Mouse (Mus musculus) limb, embryonic 12.5 days (tissue): Measurements from ENCODE around the gene Slc35f1. TPM values are rescaled to one million over a fixed set of nuclear protein-coding genes. Genes with fewer than 3 reads are reported as not detected.

ENCODE experiments used
- ATAC-seq: fragments of 200-750 bp; cut with Nextera tagmentation; 2 replicates; pipeline ENCODE4 v1.8.0; 2017; ENCODE audit warnings: low read depth, moderate TSS enrichment; ENCODE audit not compliant: insufficient number of reproducible peaks, insufficient read depth, low FRiP score, low TSS enrichment
- H3K27ac ChIP-seq: fragments of 300-500 bp; sonication (generic); 2 replicates; pipeline ENCODE4 v1.5.1; 2016; ENCODE audit warnings: mild to moderate bottlenecking, moderate library complexity
- H3K27me3 ChIP-seq: fragments of 300-500 bp; sonication (generic); 2 replicates; pipeline ENCODE4 v1.6.1; 2016; ENCODE audit warnings: mild to moderate bottlenecking, moderate library complexity
- H3K36me3 ChIP-seq: fragments of 300-500 bp; sonication (generic); 2 replicates; pipeline ENCODE4 v1.6.1; 2016; ENCODE audit warnings: mild to moderate bottlenecking, moderate library complexity
- H3K4me1 ChIP-seq: fragments of 300-500 bp; sonication (generic); replicated peaks from 2 replicates; pipeline ENCODE4 v1.6.1; 2016
- H3K4me2 ChIP-seq: fragments of 300-500 bp; sonication (generic); 2 replicates; pipeline ENCODE4 v1.6.1; 2016; ENCODE audit warnings: mild to moderate bottlenecking, moderate library complexity
- H3K4me3 ChIP-seq: fragments of 300-500 bp; sonication (generic); replicated peaks from 2 replicates; pipeline ENCODE4 v1.5.1; 2016; ENCODE audit warnings: mild to moderate bottlenecking
- H3K9ac ChIP-seq: fragments of 300-500 bp; sonication (generic); replicated peaks from 2 replicates; pipeline ENCODE4 v1.6.1; 2016; ENCODE audit warnings: mild to moderate bottlenecking, moderate library complexity
- H3K9me3 ChIP-seq: fragments of 300-500 bp; sonication (generic); 2 replicates; pipeline ENCODE4 v1.6.1; 2016; ENCODE audit warnings: mild to moderate bottlenecking, moderate library complexity
- WGBS: fragments of 180-500 bp; shearing (Covaris S2); methylation state at CpG from one replicate; pipeline ENCODE4 v1.1.7; 2016; 5-methylcytosine and 5-hydroxymethylcytosine counted together
- polyA plus RNA-seq: library from polyadenylated mRNA; unstranded; fragments of >200 nt; fragmentation: Nextera tagmentation; extraction: Ambion mirVana; gene quantifications from 2 replicates; pipeline ENCODE4 v1.2.1, GENCODE M21; 2016

Slc35f1 gene
- polyA plus RNA-seq, 1 experiment from 2014 or later = 3.3 TPM

GRCm38 (mm10) chr10:52940111-52940830, 249.9 kb downstream of the Slc35f1 start:
- no peak overlapping the region for H3K4me2 ChIP-seq
- H3K36me3 ChIP-seq = no peaks in the 10 kb centered on the region
- WGBS = 89% methylated on average over 1 of the region's 1 CpGs
- H3K27ac ChIP-seq = no peak overlapping the region
- H3K27me3 ChIP-seq = no peaks in the 10 kb centered on the region
- no peak overlapping the region for H3K9ac ChIP-seq
- no peaks in the 10 kb centered on the region for H3K4me1 ChIP-seq
- no peaks in the 10 kb centered on the region for H3K9me3 ChIP-seq
- H3K4me3 ChIP-seq = no peak overlapping the region
- ATAC-seq = no peak

GRCm38 (mm10) chr10:52940831-52941216, 250.5 kb downstream of the Slc35f1 start:
- no peaks in the 10 kb centered on the region for H3K36me3 ChIP-seq
- 82% methylated on average over 5 of the region's 5 CpGs for WGBS
- no peak overlapping the region for H3K27ac ChIP-seq
- no peak overlapping the region for H3K4me2 ChIP-seq
- H3K9me3 ChIP-seq = no peaks in the 10 kb centered on the region
- H3K4me1 ChIP-seq = no peaks in the 10 kb centered on the region
- no peak overlapping the region for H3K4me3 ChIP-seq
- no peak for ATAC-seq
- no peaks in the 10 kb centered on the region for H3K27me3 ChIP-seq
- no peak overlapping the region for H3K9ac ChIP-seq

DNA sequence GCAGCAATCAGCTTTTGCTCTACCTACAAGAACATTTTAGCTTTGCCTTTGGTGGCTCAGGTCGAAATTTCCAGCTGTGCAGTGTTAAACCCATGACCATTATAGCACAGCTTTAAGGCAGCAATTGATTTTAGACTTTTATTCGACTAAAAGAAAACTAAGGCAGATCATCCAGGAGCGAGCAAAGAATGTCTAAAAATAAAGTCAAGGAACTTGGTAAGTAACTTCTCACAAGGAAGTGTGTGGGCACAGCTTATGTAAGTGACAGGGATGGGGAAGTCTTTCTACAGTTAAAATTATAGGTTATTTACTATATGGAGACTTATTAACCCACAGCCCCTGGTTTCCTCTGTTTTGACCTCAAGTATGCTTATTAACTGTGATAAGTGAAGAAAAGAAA, 262.2 kb downstream of the Slc35f1 start:
- WGBS = 84% methylated on average over 3 of the region's 3 CpGs
- Histone ChIP-seq H3K4me2 (no peak overlapping the region), H3K9ac (no peak overlapping the region), H3K27me3 (no peaks in the 10 kb centered on the region), H3K9me3 (no peaks in the 10 kb centered on the region), H3K4me1 (no peaks in the 10 kb centered on the region), H3K27ac (no peak overlapping the region), H3K4me3 (no peak overlapping the region), H3K36me3 (no peaks in the 10 kb centered on the region)
- ATAC-seq = no peak

DNA sequence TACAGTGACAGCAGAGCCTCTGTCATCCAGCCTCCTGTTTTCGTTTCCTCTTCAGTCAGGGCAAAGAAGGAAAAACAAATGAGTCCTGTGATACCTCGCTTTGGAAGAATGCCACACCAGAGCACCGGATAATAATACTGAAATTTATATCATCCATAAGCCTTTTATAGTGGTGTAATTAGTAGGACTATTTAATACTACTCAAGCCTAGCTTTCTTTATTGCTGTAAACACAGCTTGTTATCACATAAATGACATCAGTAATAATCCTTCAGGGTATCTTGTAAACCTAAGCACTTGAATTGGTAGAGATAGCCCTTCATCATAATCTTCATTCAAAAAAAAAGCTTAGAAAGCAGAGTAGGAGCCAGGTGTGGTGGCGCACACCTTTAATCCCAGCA, 266.4 kb downstream of the Slc35f1 start:
- no peaks in the 10 kb centered on the region for H3K4me1 ChIP-seq
- WGBS = 67% methylated on average over 4 of the region's 4 CpGs
- no peaks in the 10 kb centered on the region for H3K36me3 ChIP-seq
- no peaks in the 10 kb centered on the region for H3K9me3 ChIP-seq
- no peak overlapping the region for H3K4me3 ChIP-seq
- no peaks in the 10 kb centered on the region for H3K27me3 ChIP-seq
- no peak overlapping the region for H3K27ac ChIP-seq
- H3K4me2 ChIP-seq = no peak overlapping the region
- no peak overlapping the region for H3K9ac ChIP-seq
- no peak for ATAC-seq

- H3K36me3 ChIP-seq = no peaks in the 10 kb centered on the region
- 96% methylated on average over 1 of the region's 1 CpGs for WGBS
- H3K9ac ChIP-seq = no peak overlapping the region
- ATAC-seq = no peak
- no peaks in the 10 kb centered on the region for H3K27me3 ChIP-seq
- H3K9me3 ChIP-seq = no peaks in the 10 kb centered on the region
- H3K4me2 ChIP-seq = no peak overlapping the region
- no peaks in the 10 kb centered on the region for H3K4me1 ChIP-seq
- no peak overlapping the region for H3K4me3 ChIP-seq
- H3K27ac ChIP-seq = no peak overlapping the region
These were observed 288.9 kb downstream of the Slc35f1 start for GRCm38 (mm10) chr10:52979251-52979650.

DNA sequence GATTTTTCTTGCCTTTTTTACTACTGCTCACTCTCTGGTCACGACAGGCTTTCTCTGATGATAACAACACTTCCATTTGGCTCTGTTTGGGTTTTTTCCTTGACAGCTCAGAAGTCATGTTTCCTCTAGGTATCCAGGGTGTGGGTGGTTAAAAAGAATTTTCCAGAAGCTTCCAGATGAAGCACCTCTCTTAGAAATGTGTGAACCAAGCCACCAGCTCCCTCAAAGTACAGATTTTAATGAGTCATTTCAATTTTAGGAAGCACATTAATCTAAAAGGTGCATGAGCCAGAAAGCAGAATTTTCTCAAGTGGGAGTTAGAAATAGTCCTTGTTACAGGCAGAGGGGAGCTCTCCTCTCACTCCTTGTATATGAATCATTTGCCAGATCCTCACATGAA, 292.5 kb downstream of the Slc35f1 start:
- no peak for ATAC-seq
- Histone ChIP-seq H3K9me3 (no peaks in the 10 kb centered on the region), H3K27me3 (no peaks in the 10 kb centered on the region), H3K4me1 (no peaks in the 10 kb centered on the region), H3K9ac (no peak overlapping the region), H3K36me3 (no peaks in the 10 kb centered on the region), H3K4me3 (no peak overlapping the region), H3K27ac (no peak overlapping the region), H3K4me2 (no peak overlapping the region)
- 47% methylated on average over 1 of the region's 1 CpGs for WGBS

GRCm38 (mm10) chr10:52992246-52992645, 301.9 kb downstream of the Slc35f1 start:
- no peaks in the 10 kb centered on the region for H3K4me1 ChIP-seq
- H3K9ac ChIP-seq = no peak overlapping the region
- H3K9me3 ChIP-seq = no peaks in the 10 kb centered on the region
- H3K4me3 ChIP-seq = no peak overlapping the region
- H3K27ac ChIP-seq = no peak overlapping the region
- no peaks in the 10 kb centered on the region for H3K27me3 ChIP-seq
- no peaks in the 10 kb centered on the region for H3K36me3 ChIP-seq
- no peak for ATAC-seq
- no peak overlapping the region for H3K4me2 ChIP-seq
- WGBS = 51% methylated on average over 2 of the region's 2 CpGs

GRCm38 (mm10) chr10:52996886-52997285, 306.6 kb downstream of the Slc35f1 start:
- Histone ChIP-seq H3K36me3 (no peaks in the 10 kb centered on the region), H3K4me2 (no peak overlapping the region), H3K4me1 (no peaks in the 10 kb centered on the region), H3K27me3 (no peaks in the 10 kb centered on the region), H3K27ac (no peak overlapping the region), H3K9me3 (no peaks in the 10 kb centered on the region), H3K9ac (no peak overlapping the region), H3K4me3 (no peak overlapping the region)
- no peak for ATAC-seq
- 74% methylated on average over 2 of the region's 2 CpGs for WGBS

- no peak for ATAC-seq
- Histone ChIP-seq H3K36me3 (no peaks in the 10 kb centered on the region), H3K27ac (no peak overlapping the region), H3K9me3 (no peaks in the 10 kb centered on the region), H3K4me1 (no peaks in the 10 kb centered on the region), H3K4me2 (no peak overlapping the region), H3K9ac (no peak overlapping the region), H3K4me3 (no peak overlapping the region), H3K27me3 (no peaks in the 10 kb centered on the region)
- 90% methylated on average over 7 of the region's 7 CpGs for WGBS
These were observed 310.8 kb downstream of the Slc35f1 start for GRCm38 (mm10) chr10:53001136-53001535.

DNA sequence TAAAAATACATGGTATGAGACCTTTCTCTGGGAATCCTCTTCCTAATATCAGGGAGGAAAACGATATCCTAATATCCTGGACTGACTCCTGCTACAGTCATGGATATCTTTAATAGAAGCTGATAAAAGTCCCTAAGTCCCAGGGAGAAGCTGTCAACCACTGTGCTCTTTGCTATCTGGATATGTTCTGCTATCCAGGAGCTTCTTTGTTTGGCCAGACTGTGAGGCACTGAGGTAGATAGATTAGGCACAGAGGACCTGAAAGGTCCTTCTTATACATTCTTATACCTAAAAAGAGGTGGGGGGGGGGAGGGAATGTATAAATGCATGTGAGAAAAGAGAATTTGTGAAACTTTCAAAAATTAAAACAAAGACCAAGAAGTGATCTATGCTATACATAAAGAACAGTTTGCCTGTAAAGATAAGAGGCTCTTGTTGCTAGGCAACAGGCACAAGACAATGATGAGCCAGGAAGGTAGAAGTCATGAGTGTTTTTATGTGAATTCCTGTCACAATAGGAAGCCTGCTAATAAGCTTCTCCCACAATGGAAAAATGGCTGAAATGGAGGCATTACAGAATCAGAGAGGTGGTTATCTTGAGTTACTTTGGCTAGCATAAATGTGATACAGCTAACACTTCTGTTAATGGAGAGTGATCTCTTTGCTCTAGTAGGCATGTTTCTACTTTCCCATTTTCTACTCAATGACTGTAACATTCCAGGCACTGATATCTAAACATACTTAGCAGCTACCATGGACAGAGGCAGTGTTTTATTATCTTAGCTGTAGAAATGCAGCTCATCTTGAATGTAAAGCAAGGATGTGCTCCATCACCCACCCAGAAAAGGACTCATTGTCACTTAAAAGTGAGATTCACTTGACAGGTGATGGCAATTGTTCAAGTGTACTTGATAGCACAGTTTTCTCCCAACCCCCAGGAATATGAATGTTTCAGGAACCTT, 316.2 kb downstream of the Slc35f1 start:
- no peak for ATAC-seq
- Histone ChIP-seq H3K27ac (no peak overlapping the region), H3K4me1 (no peaks in the 10 kb centered on the region), H3K4me2 (no peak overlapping the region), H3K9me3 (no peaks in the 10 kb centered on the region), H3K9ac (no peak overlapping the region), H3K36me3 (no peaks in the 10 kb centered on the region), H3K27me3 (no peaks in the 10 kb centered on the region), H3K4me3 (no peak overlapping the region)
- WGBS = 86% methylated on average over 1 of the region's 1 CpGs

DNA sequence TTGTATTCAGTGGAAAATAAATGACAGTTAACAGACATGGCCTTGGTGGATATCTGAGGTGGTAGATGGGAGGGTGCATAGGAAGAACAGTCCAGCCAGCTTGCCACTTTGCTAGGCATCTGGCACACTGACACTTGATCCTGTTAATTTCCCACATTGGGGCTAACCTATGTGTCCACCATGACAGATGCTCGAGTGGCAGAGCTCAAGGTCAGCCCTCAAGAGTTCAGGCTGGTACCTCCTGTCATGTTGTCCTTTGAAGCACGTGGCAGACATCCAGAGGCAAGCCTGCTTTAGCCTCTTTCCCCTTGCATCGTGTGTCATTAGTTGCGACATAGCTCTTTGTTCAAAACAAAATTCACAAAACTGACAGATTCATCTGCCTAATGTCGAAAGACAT, 323.5 kb downstream of the Slc35f1 start:
- H3K27me3 ChIP-seq = no peaks in the 10 kb centered on the region
- H3K36me3 ChIP-seq = no peaks in the 10 kb centered on the region
- 65% methylated on average over 5 of the region's 5 CpGs for WGBS
- no peak overlapping the region for H3K9ac ChIP-seq
- H3K4me3 ChIP-seq = no peak overlapping the region
- ATAC-seq = no peak
- H3K27ac ChIP-seq = no peak overlapping the region
- H3K9me3 ChIP-seq = no peaks in the 10 kb centered on the region
- H3K4me2 ChIP-seq = no peak overlapping the region
- H3K4me1 ChIP-seq = no peaks in the 10 kb centered on the region
